Mouse (Mus musculus) kidney, embryonic 14.5 days (tissue): ENCODE measurements around the gene Dhx34. TPM values are rescaled to one million over a fixed set of nuclear protein-coding genes. Genes with fewer than 3 reads are reported as not detected.

Source experiments
- ATAC-seq: fragments of 200-750 bp; cut with Nextera tagmentation; 2 replicates; pipeline ENCODE4 v1.8.0; 2017; ENCODE audit warnings: moderate number of reproducible peaks, mild to moderate bottlenecking, moderate TSS enrichment, moderate library complexity; ENCODE audit not compliant: low FRiP score, low TSS enrichment
- H3K27ac ChIP-seq: fragments of 300-500 bp; sonication (generic); 2 replicates; pipeline ENCODE4 v1.5.1; 2014; ENCODE audit warnings: low read depth, mild to moderate bottlenecking, low read length, moderate library complexity, mixed read lengths
- H3K27me3 ChIP-seq: fragments of 300-500 bp; sonication (generic); 2 replicates; pipeline ENCODE4 v1.6.1; 2014; ENCODE audit warnings: mild to moderate bottlenecking, low read length; ENCODE audit not compliant: control insufficient read depth, insufficient read depth
- H3K36me3 ChIP-seq: fragments of 300-500 bp; sonication (generic); 2 replicates; pipeline ENCODE4 v1.6.1; 2014; ENCODE audit warnings: low read length, mixed read lengths; ENCODE audit not compliant: control insufficient read depth, insufficient read depth
- H3K4me1 ChIP-seq: fragments of 300-500 bp; sonication (generic); 2 replicates; pipeline ENCODE4 v1.6.1; 2014; ENCODE audit warnings: low read length, mixed read lengths; ENCODE audit not compliant: control insufficient read depth, insufficient read depth
- H3K4me2 ChIP-seq: fragments of 300-500 bp; sonication (generic); replicated peaks from 2 replicates; pipeline ENCODE4 v1.6.1; 2014; ENCODE audit warnings: low read depth, mild to moderate bottlenecking, low read length
- H3K4me3 ChIP-seq: fragments of 300-500 bp; sonication (generic); 2 replicates; pipeline ENCODE4 v1.5.1; 2014; ENCODE audit warnings: mild to moderate bottlenecking, low read length
- H3K9ac ChIP-seq: fragments of 300-500 bp; sonication (generic); 2 replicates; pipeline ENCODE4 v1.6.1; 2014; ENCODE audit warnings: low read depth, mild to moderate bottlenecking, low read length, moderate library complexity
- H3K9me3 ChIP-seq: fragments of 300-500 bp; sonication (generic); 2 replicates; pipeline ENCODE4 v1.6.1; 2016; ENCODE audit warnings: low read length; ENCODE audit not compliant: control insufficient read depth
- WGBS: fragments of 180-500 bp; shearing (Covaris S2); extraction: QIAGEN DNeasy Blood & Tissue Kit; methylation state at CpG from one replicate; pipeline ENCODE4 v1.1.7; 2014; 5-methylcytosine and 5-hydroxymethylcytosine counted together
- polyA plus RNA-seq: library from polyadenylated mRNA; unstranded; fragments of >200 nt; fragmentation: Nextera tagmentation; extraction: Ambion mirVana; gene quantifications from 2 replicates; pipeline ENCODE4 v1.2.1, GENCODE M21; 2014

Gene Dhx34
- polyA plus RNA-seq, 1 experiment from 2014 or later, result 13.0 TPM

GRCm38 (mm10) chr7:16147643-16148042 is 74.2 kb downstream of the Dhx34 start:
- Histone ChIP-seq H3K36me3 (no peaks in the 10 kb centered on the region), H3K4me3 (no peak overlapping the region), H3K27me3 (no peaks in the 10 kb centered on the region), H3K27ac (no peak overlapping the region), H3K9me3 (no peaks in the 10 kb centered on the region), H3K4me1 (no peaks in the 10 kb centered on the region), H3K4me2 (no peak overlapping the region), H3K9ac (no peak overlapping the region)
- ATAC-seq, result 0 out of 2 replicates have a peak, but pooled peaks have one; percentile 33
- 10% methylated on average over 15 of the region's 15 CpGs for WGBS

Other genes starting within 250 kb of the Dhx34 start
- 6.9 and 10.0 TPM in 2 replicates for gene Bicra, start 174.1 kb downstream of the Dhx34 start, polyA plus RNA-seq
- gene Zfp541, start 160.2 kb downstream of the Dhx34 start, polyA plus RNA-seq, result 0.04 and 0.07 TPM in 2 replicates
- gene Napa, start 123.6 kb downstream of the Dhx34 start, polyA plus RNA-seq, result 179 and 188 TPM in 2 replicates
- gene Kptn, start 102.1 kb downstream of the Dhx34 start, polyA plus RNA-seq, result 25.1 and 29.2 TPM in 2 replicates
- gene Slc8a2, start 92.2 kb downstream of the Dhx34 start, polyA plus RNA-seq, result 0.21 and 0.24 TPM in 2 replicates
- gene Meis3, start 46.9 kb downstream of the Dhx34 start, polyA plus RNA-seq, result 26.1 and 28.0 TPM in 2 replicates
- gene C5ar2, start 22.1 kb upstream of the Dhx34 start, polyA plus RNA-seq, result 0.05 and 0.09 TPM in 2 replicates
- 1.2 and 1.8 TPM in 2 replicates for gene C5ar1, start 37.5 kb upstream of the Dhx34 start, polyA plus RNA-seq
- gene Inafm1, start 51.6 kb upstream of the Dhx34 start, polyA plus RNA-seq, result 19.3 and 19.8 TPM in 2 replicates
- gene Ccdc9, start 64.8 kb upstream of the Dhx34 start, polyA plus RNA-seq, result 24.6 and 28.3 TPM in 2 replicates
- gene Bbc3, start 86.4 kb upstream of the Dhx34 start, polyA plus RNA-seq, result 8.6 and 13.8 TPM in 2 replicates
- 241 and 323 TPM in 2 replicates for gene Sae1, start 165.8 kb upstream of the Dhx34 start, polyA plus RNA-seq
- gene Zc3h4, start 178.9 kb upstream of the Dhx34 start, polyA plus RNA-seq, result 16.7 and 23.6 TPM in 2 replicates
- 56.0 TPM in 2 replicates for gene Tmem160, start 230.7 kb upstream of the Dhx34 start, polyA plus RNA-seq